ENCODE assay signal across 19 mouse cellular contexts in genomic region chr6:134763436-134763835, GRCm38 (mm10). TPM values are rescaled to one million over a fixed set of nuclear protein-coding genes. Genes with fewer than 3 reads are reported as not detected.
DNase-seq lines count a peak whose midpoint lies in the region; ATAC-seq and TF ChIP-seq lines count a peak whose summit lies in the region.
"Had no signal": no experiment of that assay in that cellular context is flagged by ENCODE, and none has a peak within 500 bp of the region (broad histone marks: within the 10 kb centered on the region; RNA-seq: fewer than 3 reads in every experiment).

No protein-coding gene starts in this region.

- ATAC-seq in heart, embryonic 14.5 days (ENCODE audit: insufficient number of reproducible peaks, insufficient read depth, low FRiP score, low read depth), result no peak
- ATAC-seq: forebrain, embryonic 16.5 days; hindbrain, postnatal 0 days had no signal

- H3K4me3 ChIP-seq in heart, embryonic 14.5 days (ENCODE audit: control insufficient read depth in 1 of 2, insufficient read depth in 1 of 2, low read depth in 1 of 2, low read length in 2 of 2), result no peak overlapping the region
- H3K4me3 ChIP-seq in liver, adult 2 months (ENCODE audit: insufficient read depth, low read depth, low read length), result no peak overlapping the region
- H3K4me3 ChIP-seq in cortical plate, adult 2 months (ENCODE audit: insufficient read depth, low read length), result no peak overlapping the region
- H3K4me3 ChIP-seq: embryonic facial prominence, embryonic 13.5 days; forebrain, embryonic 12.5 days; hindbrain, embryonic 12.5 days had no signal

- TF ChIP-seq CTCF in liver, adult 2 months (IDR thresholded peaks at IDR 0.05; ENCODE audit: low read depth, low read length), result no peak
- no peak for TF ChIP-seq CTCF in cortical plate, adult 2 months (IDR thresholded peaks at IDR 0.05; ENCODE audit: extremely low read depth, insufficient read depth, low read length)

- TF ChIP-seq POLR2A in liver, adult 2 months (IDR thresholded peaks at IDR 0.05; ENCODE audit: extremely low read depth, insufficient read depth, low read length), result no peak
- no peak for TF ChIP-seq POLR2A in cortical plate, adult 2 months (IDR thresholded peaks at IDR 0.05; ENCODE audit: extremely low read depth, insufficient read depth, low read length)

- peaks cover 11% of the 10 kb centered on the region for H3K36me3 ChIP-seq in heart, embryonic 14.5 days (ENCODE audit: control insufficient read depth, insufficient read depth, low read length)
- H3K36me3 ChIP-seq in liver, adult 2 months (ENCODE audit: control insufficient read depth, insufficient read depth, low read length), result peaks cover 7% of the 10 kb centered on the region; the same call in 1 of the 2 replicates
- H3K36me3 ChIP-seq: hindbrain, embryonic 12.5 days had no signal

- no peak overlapping the region for H3K4me2 ChIP-seq in heart, embryonic 14.5 days (ENCODE audit: low read length)
- H3K4me2 ChIP-seq: embryonic facial prominence, embryonic 13.5 days; forebrain, embryonic 12.5 days; hindbrain, embryonic 12.5 days had no signal

- no peaks in the 10 kb centered on the region for H3K27me3 ChIP-seq in heart, embryonic 14.5 days (ENCODE audit: control insufficient read depth, insufficient read depth, low read length)
- H3K27me3 ChIP-seq in liver, adult 2 months (ENCODE audit: control insufficient read depth, insufficient read depth, low read length), result no peaks in the 10 kb centered on the region
- H3K27me3 ChIP-seq: embryonic facial prominence, embryonic 13.5 days; forebrain, embryonic 12.5 days; hindbrain, embryonic 12.5 days had no signal

- peaks cover 14 to 42% of the 10 kb centered on the region in 2 experiments for H3K4me1 ChIP-seq in heart, embryonic 14.5 days (ENCODE audit: control insufficient read depth in 2 of 2, insufficient read depth in 2 of 2, low read length in 2 of 2)
- peaks cover 18% of the 10 kb centered on the region for H3K4me1 ChIP-seq in liver, adult 2 months (ENCODE audit: control insufficient read depth, insufficient read depth, low read length)
- H3K4me1 ChIP-seq in cortical plate, adult 2 months (ENCODE audit: control insufficient read depth, insufficient read depth, low read length), result no peaks in the 10 kb centered on the region

- WGBS in heart, embryonic 14.5 days, result 46% methylated on average over 1 of the region's 1 CpGs
- 53% methylated on average over 1 of the region's 1 CpGs for WGBS in liver, adult 2 months

- peak overlapping the region; percentile 1; the same call in 1 of the 2 replicates for H3K9ac ChIP-seq in heart, embryonic 14.5 days (ENCODE audit: low read length)
- H3K9ac ChIP-seq in liver, adult 2 months (ENCODE audit: low read depth, low read length), result no peak overlapping the region
- H3K9ac ChIP-seq: embryonic facial prominence, embryonic 13.5 days; forebrain, embryonic 12.5 days; hindbrain, embryonic 12.5 days had no signal

- no peaks in the 10 kb centered on the region for H3K9me3 ChIP-seq in heart, embryonic 14.5 days (ENCODE audit: control insufficient read depth, low read length)
- H3K9me3 ChIP-seq: embryonic facial prominence, embryonic 13.5 days; forebrain, embryonic 12.5 days; hindbrain, embryonic 12.5 days had no signal

- H3K79me2 ChIP-seq in liver, adult 2 months (ENCODE audit: control insufficient read depth, insufficient read depth, low read length), result peaks cover 25% of the 10 kb centered on the region; the same call in 1 of the 2 replicates

- H3K27ac ChIP-seq in heart, embryonic 14.5 days (replicated peaks in 1 of 2; ENCODE audit: control insufficient read depth in 1 of 2, insufficient read depth in 1 of 2, low read depth in 2 of 2, low read length in 2 of 2), result peak overlapping the region in 1 of 2 experiments; percentile 42; a peak in 1 of 4 replicates
- H3K27ac ChIP-seq in liver, adult 2 months (replicated peaks; ENCODE audit: insufficient read depth, low read depth, low read length), result peak overlapping the region; percentile 4; the same call in 1 of the 2 replicates
- peak overlapping the region; percentile 40; the same call in 1 of the 2 replicates for H3K27ac ChIP-seq in cortical plate, adult 2 months (ENCODE audit: insufficient read depth, low read length)
- H3K27ac ChIP-seq: embryonic facial prominence, embryonic 13.5 days; forebrain, embryonic 12.5 days; hindbrain, embryonic 12.5 days; hindbrain, postnatal 0 days had no signal

- no peak for DNase-seq in heart, adult 8-10 months (ENCODE audit: low spot score)
- no peak for DNase-seq in liver, adult 2 months (ENCODE audit: extremely low read depth, low read depth, low spot score)
- no peak for DNase-seq in liver
- no peak for DNase-seq in embryo, embryonic 9.5 days (ENCODE audit: extremely low spot score)
- DNase-seq: adrenal gland, adult 8-10 months; adrenal gland, postnatal 36 days; cerebellum, adult 11 months; cerebellum, adult 8-10 months; cerebellum, postnatal 14 days; gastrocnemius, postnatal 25 days; heart, postnatal 4 days; kidney, adult 11 months had no signal

RNA-seq across cellular contexts. Expression of gene Dusp16, which starts 29.0 kb away (rescaled TPM):
- 19.7 and 22.2 TPM in 2 replicates for polyA plus RNA-seq in heart, embryonic 14.5 days (2014; fragmentation: Nextera tagmentation; extraction: Ambion mirVana)
- 10 to 100 TPM; 17.9 to 28.5 (median 22.5) TPM for total RNA-seq in heart, adult 8-10 months (2022)
- total RNA-seq in liver, adult 2 months (2014; rRNA removed), result 19.7 and 21.1 TPM in 2 replicates
- 17.4 and 20.0 TPM in 2 replicates for polyA plus RNA-seq in liver, adult 2 months (2012; rRNA removed)
- polyA plus RNA-seq in cortical plate, adult 2 months (2012; rRNA removed), result 8.5 and 9.1 TPM in 2 replicates
